Mouse (Mus musculus): ENCODE data around the gene Creld2.

The Creld2 gene

GRCm38 (mm10) chr15:88868024-88868742 lies 48.7 kb downstream of the Creld2 start:
- no peak for DNase-seq

- DNase-seq: no peak
Observed at GRCm38 (mm10) chr15:88870418-88871185, 51.2 kb downstream of the Creld2 start.

GRCm38 (mm10) chr15:88874061-88874460 lies 54.6 kb downstream of the Creld2 start:
- no peak for DNase-seq

- no peak for DNase-seq
Observed at GRCm38 (mm10) chr15:88874477-88874876, 55.0 kb downstream of the Creld2 start.

GRCm38 (mm10) chr15:88875625-88876081 lies 56.2 kb downstream of the Creld2 start:
- no peak for DNase-seq

Data from thymus, postnatal 4 days (tissue).